Mouse (Mus musculus): ENCODE measurements around the gene Lsmem1.
"Not testable (repeated sequence)": the region's sequence is repeated elsewhere in the genome, so short reads cannot be mapped to it uniquely, and the experiment has no call there.

Gene Lsmem1

GRCm38 (mm10) chr12:40214888-40215876 lies 15.9 kb upstream of the Lsmem1 start:
- no peak for DNase-seq (ENCODE audit: low spot score in 2 of 2)

DNA sequence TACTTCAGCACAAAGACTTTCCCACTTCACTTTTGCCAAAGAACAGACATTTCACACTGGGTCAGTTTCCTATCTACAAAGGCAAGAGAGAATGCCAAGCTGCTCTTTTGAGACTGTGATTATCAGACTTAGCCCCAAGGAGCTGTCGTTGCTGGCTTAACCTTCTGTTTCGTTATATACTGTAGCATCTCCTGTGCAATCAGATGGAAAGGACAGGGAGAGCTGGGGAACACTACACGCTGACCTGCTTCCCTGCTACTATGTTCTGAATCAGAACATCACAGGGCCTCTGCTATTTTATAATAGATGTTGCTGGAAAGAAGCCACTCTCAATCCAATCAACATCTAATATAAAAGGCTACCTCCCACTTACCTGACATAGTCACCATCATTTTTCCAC lies 9.8 kb upstream of the Lsmem1 start:
- no peak for DNase-seq (ENCODE audit: low spot score in 2 of 2)

GRCm38 (mm10) chr12:40207909-40208308 lies 8.6 kb upstream of the Lsmem1 start:
- no peak for DNase-seq (ENCODE audit: low spot score in 2 of 2)

GRCm38 (mm10) chr12:40202161-40203035 lies 3.1 kb upstream of the Lsmem1 start:
- DNase-seq (ENCODE audit: low spot score in 2 of 2) = no peak

DNA sequence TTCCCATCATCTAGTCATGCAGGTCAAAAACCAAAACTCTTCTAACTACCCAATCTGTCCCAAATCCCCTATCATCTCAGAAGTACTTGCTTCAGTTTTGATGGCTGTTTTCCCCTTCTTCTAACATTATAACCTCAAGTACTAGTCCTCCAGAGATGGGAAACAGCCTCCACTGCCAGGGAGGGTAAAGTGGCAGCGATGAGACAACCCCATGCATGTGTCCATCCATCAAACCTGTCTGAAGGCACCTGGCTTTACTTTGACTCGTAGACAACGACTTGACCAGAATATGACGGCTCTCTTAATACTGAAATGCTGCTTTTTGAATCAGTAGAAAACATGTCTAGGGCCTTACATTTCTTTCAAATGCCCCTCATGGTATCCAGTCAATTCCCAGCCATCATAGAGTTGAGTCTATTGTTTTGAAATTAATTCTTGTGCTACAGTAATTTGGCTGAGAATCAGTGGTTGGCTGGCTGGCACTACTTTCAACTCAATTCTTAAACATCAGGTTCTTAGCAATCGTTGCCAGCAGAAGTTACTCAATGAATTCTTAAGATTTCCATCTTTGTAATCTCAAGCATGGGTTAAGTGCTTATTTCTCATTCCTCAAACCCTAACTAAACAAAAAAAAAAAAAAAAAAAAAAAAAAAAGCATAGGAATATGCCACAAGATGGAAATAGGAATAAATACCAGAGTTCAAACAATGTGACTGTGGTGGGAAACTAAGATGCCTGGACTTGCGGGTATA lies 1.4 kb upstream of the Lsmem1 start:
- DNase-seq (ENCODE audit: low spot score in 2 of 2) = no peak

DNA sequence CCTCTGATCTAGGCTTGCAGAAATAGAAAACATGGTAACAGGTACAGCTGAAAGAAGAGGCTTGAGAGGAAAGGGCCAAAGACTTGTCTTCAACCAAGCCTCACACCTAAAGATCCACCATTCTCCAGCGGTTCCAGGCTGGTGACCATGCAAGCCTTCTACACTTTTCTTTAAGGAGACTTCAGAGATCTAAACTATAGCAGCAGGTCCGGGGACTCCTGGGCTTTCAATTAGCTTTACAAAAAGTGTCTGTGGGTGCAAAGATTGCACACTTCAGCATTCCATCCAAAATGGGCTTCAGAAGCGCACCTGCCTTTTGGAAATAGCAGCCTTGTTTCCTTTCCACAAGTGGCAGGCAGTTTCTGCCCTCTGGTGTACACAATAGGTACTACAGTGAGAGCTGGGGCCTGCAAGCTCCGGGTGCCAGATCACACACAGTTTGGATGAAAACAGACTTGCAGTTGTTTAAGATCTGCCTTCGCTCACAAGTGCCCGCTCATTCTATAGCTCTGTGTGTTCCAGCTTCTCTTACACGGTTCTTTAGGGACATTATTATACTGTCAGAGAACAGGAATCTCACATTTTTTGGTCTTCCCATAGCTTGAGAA lies 609 bp upstream of the Lsmem1 start:
- peak in 1 of 2 experiments; percentile 67 for DNase-seq (ENCODE audit: low spot score in 2 of 2)

- no peak for DNase-seq (ENCODE audit: low spot score in 2 of 2)
Observed at GRCm38 (mm10) chr12:40198427-40198826, 863 bp downstream of the Lsmem1 start.

- no peak for DNase-seq (ENCODE audit: low spot score in 2 of 2)
Observed at GRCm38 (mm10) chr12:40198019-40198418, 1.3 kb downstream of the Lsmem1 start.

DNA sequence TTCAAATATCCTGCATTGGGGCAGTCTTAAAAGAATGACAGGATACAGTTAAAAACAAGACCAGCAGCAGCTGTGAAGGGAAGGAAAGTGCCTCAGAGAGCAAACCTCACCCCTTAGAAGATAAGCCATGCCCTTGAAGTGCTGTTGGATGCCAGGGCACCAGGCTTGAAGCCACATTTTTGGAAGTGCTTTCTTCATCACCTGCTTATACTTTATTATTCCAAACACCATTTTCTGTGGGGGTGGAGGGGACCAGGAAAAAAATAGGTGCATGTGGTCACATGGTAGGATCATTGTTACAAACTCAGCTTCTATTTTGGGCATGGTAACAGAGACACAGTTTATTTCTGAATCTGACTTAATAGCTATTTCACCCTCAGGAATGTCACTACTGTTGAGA lies 1.8 kb downstream of the Lsmem1 start:
- no peak for DNase-seq (ENCODE audit: low spot score in 2 of 2)

GRCm38 (mm10) chr12:40185474-40185873 lies 13.8 kb downstream of the Lsmem1 start:
- DNase-seq (ENCODE audit: low spot score in 2 of 2) = no peak

DNA sequence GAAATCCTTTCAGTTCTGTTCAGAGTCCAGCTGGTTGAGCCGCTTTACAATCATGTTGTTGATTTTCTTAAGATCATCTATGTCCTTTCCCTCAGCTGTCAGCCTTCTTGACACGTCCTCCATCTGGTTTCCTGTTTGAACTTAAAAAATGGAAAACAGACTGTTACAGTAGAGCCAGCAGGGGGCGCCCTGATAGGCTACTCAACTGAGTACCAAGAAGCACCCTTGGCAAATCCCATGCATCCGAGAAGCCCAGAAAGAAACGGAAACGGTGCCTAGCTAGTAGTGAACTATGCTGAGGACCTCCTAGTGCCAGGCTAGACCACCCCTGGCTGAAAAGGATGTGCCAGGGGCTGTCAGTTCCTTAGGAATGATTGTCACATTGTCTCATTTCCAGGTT lies 22.2 kb downstream of the Lsmem1 start:
- DNase-seq (ENCODE audit: low spot score in 2 of 2) = no peak

DNA sequence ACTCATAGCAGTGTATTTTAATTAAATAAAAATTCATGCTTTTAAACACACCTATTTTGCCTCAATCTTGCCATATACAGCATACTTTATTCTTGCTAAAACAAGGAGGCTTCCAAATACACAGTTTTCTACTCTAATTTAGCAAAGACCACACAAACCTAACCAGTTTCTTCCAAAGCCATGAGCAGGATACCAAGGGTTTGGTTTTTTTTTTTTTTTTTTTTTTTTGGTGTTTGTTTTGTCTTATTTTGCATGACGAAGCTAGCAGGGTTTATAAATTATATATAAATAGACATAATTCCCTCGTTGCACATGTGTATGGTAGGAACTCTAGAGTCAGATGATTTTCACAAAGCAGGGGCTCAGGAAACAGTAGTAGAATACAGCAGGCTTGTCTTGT lies 23.1 kb downstream of the Lsmem1 start:
- DNase-seq (ENCODE audit: low spot score in 2 of 2) = no peak

- not testable (repeated sequence) for DNase-seq (ENCODE audit: low spot score in 2 of 2)
Observed at GRCm38 (mm10) chr12:40175171-40175570, 24.1 kb downstream of the Lsmem1 start.

GRCm38 (mm10) chr12:40171637-40172036 lies 27.7 kb downstream of the Lsmem1 start:
- no peak for DNase-seq (ENCODE audit: low spot score in 2 of 2)

DNA sequence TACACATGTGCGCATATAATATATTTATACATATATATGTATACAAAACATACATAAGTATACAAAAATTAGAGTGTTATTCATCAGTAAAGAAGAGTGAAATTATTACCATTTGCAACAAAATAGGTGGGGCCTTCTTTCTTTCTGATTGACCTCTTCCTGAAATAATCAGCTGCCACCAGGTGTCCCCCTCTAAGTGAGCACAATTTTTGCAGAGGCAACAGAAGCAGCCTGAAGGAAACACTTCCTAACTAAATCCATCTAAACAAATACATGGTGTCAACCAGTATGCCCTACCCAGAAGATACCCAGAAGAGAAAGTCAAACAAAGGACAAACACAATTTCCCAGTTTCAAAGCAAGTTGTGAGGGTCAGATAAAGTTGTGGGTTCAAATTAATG lies 29.6 kb downstream of the Lsmem1 start:
- DNase-seq (ENCODE audit: low spot score in 2 of 2) = no peak

DNA sequence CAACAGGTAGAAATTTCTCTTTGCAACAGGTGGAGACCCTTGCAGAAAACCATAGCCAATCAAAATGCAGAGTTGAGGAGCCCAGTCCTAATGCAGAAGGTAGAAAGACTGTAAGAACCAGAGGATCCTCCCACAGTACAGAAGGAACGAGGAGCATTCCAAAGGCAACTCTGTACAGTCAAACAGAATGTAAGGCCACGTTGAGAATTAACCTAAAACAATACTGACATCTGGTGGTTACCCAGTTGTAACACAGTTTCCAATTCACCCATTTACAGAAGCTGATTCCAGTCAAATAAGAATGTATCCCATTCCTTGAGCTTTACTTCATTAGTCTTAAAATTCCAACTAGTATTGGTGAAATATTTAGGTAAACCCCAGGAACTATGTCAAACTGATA lies 34.7 kb downstream of the Lsmem1 start:
- DNase-seq (ENCODE audit: low spot score in 2 of 2) = no peak

DNA sequence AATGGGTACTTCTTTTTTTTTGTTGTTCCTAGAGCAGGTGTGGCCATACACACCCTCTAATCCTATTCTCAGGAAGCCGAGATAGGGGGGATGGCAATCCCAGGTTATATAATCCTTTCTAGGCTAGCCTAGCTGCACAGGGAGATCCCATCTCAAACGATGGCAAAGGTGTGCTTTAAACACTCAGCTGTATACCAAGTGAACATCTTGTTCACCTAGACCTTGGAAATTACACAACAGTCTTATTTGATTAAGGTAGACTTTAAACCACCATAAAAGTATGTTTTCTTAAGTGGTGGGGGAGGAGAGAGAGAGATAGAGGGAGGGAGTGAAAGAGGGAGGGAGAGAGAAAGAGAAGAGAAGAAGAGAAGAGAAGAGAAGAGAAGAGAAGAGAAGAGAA lies 38.5 kb downstream of the Lsmem1 start:
- DNase-seq (ENCODE audit: low spot score in 2 of 2) = no peak

- DNase-seq (ENCODE audit: low spot score in 2 of 2) = no peak
Observed at GRCm38 (mm10) chr12:40154188-40154587, 45.1 kb downstream of the Lsmem1 start.

DNA sequence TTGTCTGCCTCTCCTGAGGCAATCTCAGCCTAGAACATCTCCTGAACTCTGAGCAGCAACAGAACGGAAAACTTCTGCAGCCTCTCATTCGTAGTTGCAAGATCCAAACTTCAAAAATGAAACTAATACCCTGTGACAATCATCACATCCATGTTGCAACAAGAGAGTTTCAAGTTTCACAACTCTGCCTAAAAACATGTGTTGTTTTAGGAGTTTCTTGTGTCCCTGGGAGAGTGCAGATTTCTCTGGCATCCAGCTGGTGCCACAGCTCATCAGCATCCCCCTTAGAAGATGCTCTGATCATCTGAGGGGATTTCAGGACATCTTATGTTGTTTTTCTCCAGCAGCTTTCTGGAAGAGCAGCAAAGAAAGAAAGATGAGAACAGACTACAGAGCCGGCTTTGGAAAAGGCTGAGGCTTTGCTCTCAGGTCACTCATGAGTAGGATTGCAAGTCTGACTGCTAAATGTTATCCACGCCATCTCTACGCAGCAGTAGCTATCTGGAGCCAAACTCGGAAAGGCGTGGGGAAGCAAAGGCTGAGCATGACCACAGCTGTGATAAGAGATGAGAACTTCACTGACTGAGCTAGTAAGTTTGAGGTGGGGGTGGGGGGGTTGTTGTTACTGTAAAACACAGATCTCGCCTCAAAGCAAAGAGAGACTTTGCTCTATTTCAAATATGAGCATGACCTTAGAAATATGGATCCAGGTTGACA lies 46.8 kb downstream of the Lsmem1 start:
- no peak for DNase-seq (ENCODE audit: low spot score in 2 of 2)

DNA sequence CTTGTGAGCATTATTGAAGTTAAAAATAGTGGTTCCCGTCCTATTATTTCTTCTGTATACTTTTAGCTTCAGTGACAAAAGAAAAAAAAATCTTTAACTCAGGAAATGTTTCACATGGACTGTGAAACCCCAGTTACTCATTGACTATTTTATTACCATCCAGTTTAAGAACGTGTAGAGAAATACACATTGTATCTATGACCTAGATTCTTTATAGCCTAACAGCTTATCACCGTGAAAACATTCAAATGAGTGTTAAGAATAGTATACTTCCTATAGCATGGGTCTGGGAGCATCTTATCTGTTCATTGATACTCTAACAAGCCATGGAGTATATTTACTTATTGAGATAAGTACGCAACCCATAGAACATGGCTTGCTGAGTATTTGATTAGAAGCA lies 52.0 kb downstream of the Lsmem1 start:
- DNase-seq (ENCODE audit: low spot score in 2 of 2) = no peak

- no peak for DNase-seq (ENCODE audit: low spot score in 2 of 2)
Observed at GRCm38 (mm10) chr12:40146510-40146909, 52.8 kb downstream of the Lsmem1 start.
